Mouse (Mus musculus) bone marrow macrophage, adult 2 months (primary cell): ENCODE data around the gene Ate1.

ENCODE experiments used
- CTCF ChIP-seq: IDR thresholded peaks from 2 replicates; pipeline ENCODE4 v1.5.1; 2012; ENCODE audit warnings: low read depth, mild to moderate bottlenecking, low read length, moderate library complexity
- POLR2A ChIP-seq: IDR thresholded peaks from 2 replicates; pipeline ENCODE4 v1.6.1; 2012; ENCODE audit warnings: mild to moderate bottlenecking, low read depth, low read length, borderline replicate concordance

- TF ChIP-seq POLR2A: no peak
- TF ChIP-seq CTCF: no peak
Observed at GRCm38 (mm10) chr7:130385732-130386294, 134.4 kb downstream of the Ate1 start.
